Mouse (Mus musculus) liver, embryonic 11.5 days (tissue): ENCODE results near the gene Kcnq1. TPM values are rescaled to one million over a fixed set of nuclear protein-coding genes. Genes with fewer than 3 reads are reported as not detected.

Source experiments
- ATAC-seq: fragments of 200-750 bp; cut with Nextera tagmentation; replicated peaks from 2 replicates; pipeline ENCODE4 v1.8.0; 2017; ENCODE audit warnings: moderate number of reproducible peaks, mild to moderate bottlenecking, moderate TSS enrichment, moderate library complexity; ENCODE audit not compliant: low FRiP score
- DNase-seq: peaks from one replicate; pipeline ENCODE4 v3.0.0-alpha.2; 2017; ENCODE audit warnings: low spot score
- H3K27ac ChIP-seq: fragments of 300-500 bp; sonication (generic); 2 replicates; pipeline ENCODE4 v1.5.1; 2014; ENCODE audit warnings: mild to moderate bottlenecking, low read depth, low read length, control low read depth
- H3K27me3 ChIP-seq: fragments of 300-500 bp; sonication (generic); replicated peaks from 2 replicates; pipeline ENCODE4 v1.6.1; 2014; ENCODE audit warnings: low read length, mixed read lengths; ENCODE audit not compliant: control insufficient read depth, insufficient read depth
- H3K36me3 ChIP-seq: fragments of 300-500 bp; sonication (generic); 2 replicates; pipeline ENCODE4 v1.6.1; 2014; ENCODE audit warnings: mild to moderate bottlenecking, low read length, moderate library complexity, mixed read lengths; ENCODE audit not compliant: control insufficient read depth, insufficient read depth
- H3K4me1 ChIP-seq: fragments of 300-500 bp; sonication (generic); replicated peaks from 2 replicates; pipeline ENCODE4 v1.6.1; 2014; ENCODE audit warnings: low read length, mixed read lengths; ENCODE audit not compliant: control insufficient read depth, insufficient read depth
- H3K4me2 ChIP-seq: fragments of 300-500 bp; sonication (generic); 2 replicates; pipeline ENCODE4 v1.6.1; 2014; ENCODE audit warnings: mild to moderate bottlenecking, control low read depth, moderate library complexity
- H3K4me3 ChIP-seq: fragments of 300-500 bp; sonication (generic); 2 replicates; pipeline ENCODE4 v1.5.1; 2014; ENCODE audit warnings: low read depth, low read length, control low read depth
- H3K9ac ChIP-seq: fragments of 300-500 bp; sonication (generic); 2 replicates; pipeline ENCODE4 v1.6.1; 2014; ENCODE audit warnings: low read depth, low read length, control low read depth
- H3K9me3 ChIP-seq: fragments of 300-500 bp; sonication (generic); 2 replicates; pipeline ENCODE4 v1.6.1; 2016; ENCODE audit warnings: low read length, inconsistent platforms, mixed read lengths; ENCODE audit not compliant: control insufficient read depth
- WGBS: fragments of 180-500 bp; shearing (Covaris S2); extraction: QIAGEN DNeasy Blood & Tissue Kit; methylation state at CpG from one replicate; pipeline ENCODE4 v1.1.7; 2014; 5-methylcytosine and 5-hydroxymethylcytosine counted together
- polyA plus RNA-seq: library from polyadenylated mRNA; unstranded; fragments of >200 nt; fragmentation: Nextera tagmentation; extraction: Ambion mirVana; gene quantifications from 2 replicates; pipeline ENCODE4 v1.2.1, GENCODE M21; 2014

The Kcnq1 gene
- polyA plus RNA-seq, 1 experiment from 2014 or later, result 0.59 TPM

DNA sequence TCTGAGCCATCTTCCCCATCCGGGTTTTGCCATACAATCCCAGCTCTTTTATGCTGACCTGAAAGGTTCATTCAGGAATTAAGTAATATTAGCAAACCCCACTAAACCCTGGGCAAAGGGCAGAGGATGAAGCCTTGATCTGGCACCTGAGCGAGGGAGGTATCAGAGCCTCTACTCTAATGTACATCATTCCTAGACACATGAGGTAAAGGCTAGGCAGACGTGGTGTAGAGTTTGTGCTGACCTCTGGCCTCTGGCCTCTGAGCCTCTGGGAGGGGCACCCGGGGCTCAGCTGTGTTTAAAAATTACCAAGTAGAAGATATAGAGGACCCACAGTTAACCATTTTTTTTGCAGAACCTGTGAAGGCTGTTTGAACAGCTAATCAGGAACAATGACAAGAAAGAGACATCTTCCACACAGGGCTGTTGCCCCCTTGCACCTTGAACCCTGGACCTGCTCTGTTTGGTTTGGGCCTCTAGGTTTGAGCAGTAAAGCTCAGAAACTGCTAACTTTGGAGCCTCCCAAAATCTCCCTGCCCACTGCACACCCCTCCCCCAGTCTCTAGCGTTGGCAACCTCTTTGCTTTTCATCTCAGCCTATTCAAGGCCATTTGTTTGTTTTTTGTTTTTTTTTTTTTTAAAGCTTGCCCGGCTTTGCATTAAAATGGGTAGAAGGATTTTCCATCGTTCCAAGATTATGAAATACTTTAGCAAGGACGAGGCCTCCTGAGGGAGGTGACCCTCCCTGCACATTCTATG is 180.5 kb downstream of the Kcnq1 start:
- no peaks in the 10 kb centered on the region for H3K27me3 ChIP-seq
- H3K4me2 ChIP-seq, result no peak overlapping the region
- no peak overlapping the region for H3K4me3 ChIP-seq
- no peak for DNase-seq
- peaks cover 1% of the 10 kb centered on the region for H3K36me3 ChIP-seq
- no peak overlapping the region for H3K9ac ChIP-seq
- 59% methylated on average over 8 of the region's 8 CpGs for WGBS
- no peaks in the 10 kb centered on the region for H3K9me3 ChIP-seq
- ATAC-seq, result peak; percentile 50; the same call in 1 of the 2 replicates
- 0 out of 2 replicates have a peak overlapping the region, but pooled peaks have one; percentile 19 for H3K27ac ChIP-seq
- peaks cover 82% of the 10 kb centered on the region for H3K4me1 ChIP-seq

DNA sequence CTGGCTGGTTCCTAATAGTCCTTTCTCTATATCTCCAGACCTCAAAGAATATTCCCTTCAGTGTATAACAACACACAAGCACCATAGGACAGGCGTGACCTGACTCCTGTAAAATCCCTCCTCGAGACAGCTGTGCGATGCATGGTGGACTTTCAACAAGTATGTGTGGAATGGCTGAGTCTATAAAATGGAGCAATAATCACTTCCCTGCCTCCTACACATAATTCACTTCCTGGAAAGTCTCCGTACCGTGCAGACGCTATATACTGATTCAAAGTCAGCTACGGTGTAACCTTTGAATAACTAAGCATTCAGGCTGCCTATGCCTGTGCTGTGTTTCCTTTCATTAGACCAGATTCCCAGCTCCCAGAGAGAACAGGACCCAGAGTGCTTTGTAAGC is 182.0 kb downstream of the Kcnq1 start:
- Histone ChIP-seq H3K4me2 (no peak overlapping the region), H3K27ac (no peak overlapping the region), H3K9me3 (no peaks in the 10 kb centered on the region), H3K4me1 (peaks cover 75% of the 10 kb centered on the region), H3K9ac (no peak overlapping the region), H3K4me3 (no peak overlapping the region), H3K27me3 (no peaks in the 10 kb centered on the region), H3K36me3 (peaks cover 2% of the 10 kb centered on the region)
- 79% methylated on average over 7 of the region's 7 CpGs for WGBS
- DNase-seq (no peak), ATAC-seq (no peak)

- H3K27ac ChIP-seq, result 0 out of 2 replicates have a peak overlapping the region, but pooled peaks have one; percentile 21
- DNase-seq (no peak), ATAC-seq (no peak)
- H3K4me2 ChIP-seq, result peak overlapping the region; percentile 6; the same call in 1 of the 2 replicates
- H3K36me3 ChIP-seq, result peaks cover 2% of the 10 kb centered on the region
- H3K9me3 ChIP-seq, result no peaks in the 10 kb centered on the region
- H3K27me3 ChIP-seq, result no peaks in the 10 kb centered on the region
- H3K9ac ChIP-seq, result 0 out of 2 replicates have a peak overlapping the region, but pooled peaks have one; percentile 23
- peaks cover 69% of the 10 kb centered on the region for H3K4me1 ChIP-seq
- 70% methylated on average over 3 of the region's 3 CpGs for WGBS
- H3K4me3 ChIP-seq, result no peak overlapping the region
These were observed 183.1 kb downstream of the Kcnq1 start for GRCm38 (mm10) chr7:143289082-143289849.

DNA sequence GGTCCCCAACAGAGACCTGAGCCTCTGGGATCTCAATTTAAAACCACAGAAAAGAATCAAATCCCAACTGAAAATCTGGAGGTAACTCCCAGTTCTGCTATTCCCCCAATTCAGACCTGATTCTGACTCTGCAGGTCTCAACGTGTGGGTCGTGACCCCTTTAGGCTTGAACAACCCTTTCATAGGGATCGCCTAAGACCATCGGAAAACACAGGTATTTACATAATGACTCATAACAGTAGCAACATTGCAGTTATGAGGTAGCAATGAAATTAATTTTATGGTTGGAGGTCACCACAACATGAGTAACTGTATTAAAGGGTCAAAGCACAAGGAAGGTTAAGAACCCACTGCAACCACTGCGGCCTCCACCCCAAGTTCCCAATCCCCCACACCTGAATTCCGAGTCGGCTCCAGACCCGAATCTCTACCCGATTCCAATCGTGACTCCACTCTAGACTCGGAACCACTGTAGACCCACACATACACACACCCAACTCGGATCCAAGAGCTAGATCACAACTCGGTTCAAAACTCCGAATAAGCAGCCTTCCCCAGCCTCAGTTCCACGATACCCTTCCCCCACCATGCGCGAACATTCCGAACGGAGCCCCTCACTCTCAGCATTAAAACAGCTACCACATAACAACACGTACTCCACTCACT is 188.7 kb downstream of the Kcnq1 start:
- WGBS, result 44% methylated on average over 20 of the region's 20 CpGs
- H3K36me3 ChIP-seq, result peaks cover 2% of the 10 kb centered on the region
- H3K9ac ChIP-seq, result peak overlapping the region; percentile 81
- ATAC-seq (no peak), DNase-seq (no peak)
- peak overlapping the region; percentile 57 for H3K27ac ChIP-seq
- no peaks in the 10 kb centered on the region for H3K9me3 ChIP-seq
- peak overlapping the region; percentile 75 for H3K4me3 ChIP-seq
- H3K4me1 ChIP-seq, result peaks cover 20% of the 10 kb centered on the region
- H3K4me2 ChIP-seq, result peak overlapping the region; percentile 62
- H3K27me3 ChIP-seq, result no peaks in the 10 kb centered on the region

DNA sequence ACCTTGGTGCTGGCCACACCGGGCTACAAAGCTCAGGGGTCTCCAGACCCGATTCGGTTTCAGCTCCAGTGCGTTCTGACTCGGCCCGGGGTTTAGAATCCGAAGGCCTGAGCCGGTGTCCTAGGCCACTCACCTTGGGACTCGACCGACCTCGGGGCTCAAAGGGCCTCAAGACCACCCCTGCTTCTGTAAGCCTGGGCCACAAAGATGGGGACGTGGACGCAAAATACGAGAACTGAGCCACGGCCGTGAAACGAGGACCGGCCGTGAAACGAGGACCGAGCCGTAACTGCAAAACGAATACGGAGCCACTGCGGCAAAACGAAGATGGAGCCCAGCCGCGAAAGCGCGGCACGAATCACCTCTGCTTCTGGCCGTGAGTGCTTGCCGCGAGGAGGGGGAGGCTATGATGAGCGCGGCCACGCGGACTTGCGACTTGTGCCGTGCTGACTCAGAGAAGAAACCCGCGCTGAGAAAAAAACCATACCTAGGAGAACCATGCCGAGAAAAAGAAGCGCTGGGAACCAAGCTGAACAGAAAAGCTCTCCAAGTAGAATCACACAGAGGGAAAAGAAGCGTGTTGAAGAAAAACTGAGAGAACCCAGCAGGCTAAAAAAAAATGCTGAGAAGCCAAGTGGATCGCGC is 189.3 kb downstream of the Kcnq1 start:
- DNase-seq (peak; percentile 51), ATAC-seq (no peak)
- Histone ChIP-seq H3K4me3 (peak overlapping the region; percentile 75), H3K9ac (peak overlapping the region; percentile 81), H3K27ac (peak overlapping the region; percentile 57), H3K36me3 (peaks cover 2% of the 10 kb centered on the region), H3K4me1 (peaks cover 14% of the 10 kb centered on the region), H3K27me3 (no peaks in the 10 kb centered on the region), H3K9me3 (no peaks in the 10 kb centered on the region), H3K4me2 (peak overlapping the region; percentile 62)
- WGBS, result 48% methylated on average over 47 of the region's 47 CpGs

DNA sequence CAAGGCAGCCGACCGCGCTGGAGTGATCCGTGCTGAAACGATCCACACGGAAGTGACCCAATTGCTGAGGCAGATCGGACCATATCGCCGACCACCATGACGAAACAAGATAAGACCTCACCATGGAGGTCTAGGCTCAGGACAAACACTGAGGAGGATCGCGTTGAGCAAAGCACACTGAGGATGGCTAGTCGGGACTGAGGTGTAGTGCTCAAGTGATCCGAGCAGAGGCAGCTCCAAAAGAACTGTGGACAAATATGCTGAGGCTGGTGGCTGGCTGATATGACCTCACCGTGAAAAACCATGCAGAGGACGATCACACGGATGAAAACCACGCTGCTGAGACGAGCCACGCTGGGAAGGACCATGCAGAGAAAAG is 189.8 kb downstream of the Kcnq1 start:
- peak; percentile 54 for ATAC-seq
- Histone ChIP-seq H3K9ac (peak overlapping the region; percentile 81), H3K27ac (peak overlapping the region; percentile 57), H3K27me3 (no peaks in the 10 kb centered on the region), H3K36me3 (peaks cover 2% of the 10 kb centered on the region; the same call in 1 of the 2 replicates), H3K4me1 (peaks cover 10% of the 10 kb centered on the region), H3K9me3 (no peaks in the 10 kb centered on the region), H3K4me3 (peak overlapping the region; percentile 75), H3K4me2 (peak overlapping the region; percentile 62)
- 51% methylated on average over 20 of the region's 20 CpGs for WGBS
- DNase-seq, result no peak

DNA sequence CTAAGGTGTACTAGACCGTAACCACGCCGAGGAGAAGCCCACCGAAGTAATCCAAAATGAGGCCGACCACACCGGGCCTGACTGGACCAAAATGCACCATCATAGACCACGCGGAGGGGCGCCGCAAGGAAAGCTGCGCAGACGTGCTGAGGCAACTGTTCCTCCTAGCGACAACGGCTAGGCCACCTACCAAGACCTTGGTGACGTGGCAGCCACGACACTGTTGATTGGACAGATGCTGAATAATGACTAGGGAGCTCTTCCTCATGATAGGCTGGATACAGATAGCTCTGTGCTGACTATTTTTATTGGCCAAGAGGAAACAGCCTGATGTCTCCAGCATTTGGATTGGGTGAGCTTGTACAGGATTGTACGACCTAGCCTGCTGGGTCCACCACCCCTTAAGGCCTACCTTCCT is 190.2 kb downstream of the Kcnq1 start:
- Histone ChIP-seq H3K9me3 (no peaks in the 10 kb centered on the region), H3K9ac (peak overlapping the region; percentile 81), H3K27me3 (no peaks in the 10 kb centered on the region), H3K27ac (peak overlapping the region; percentile 57), H3K4me3 (peak overlapping the region; percentile 75), H3K36me3 (peaks cover 2% of the 10 kb centered on the region; the same call in 1 of the 2 replicates), H3K4me1 (peaks cover 6% of the 10 kb centered on the region), H3K4me2 (peak overlapping the region; percentile 62)
- DNase-seq (peak; percentile 76), ATAC-seq (peak; percentile 95)
- WGBS, result 49% methylated on average over 17 of the region's 17 CpGs

GRCm38 (mm10) chr7:143300037-143300436 is 193.9 kb downstream of the Kcnq1 start:
- no peaks in the 10 kb centered on the region; the same call in 1 of the 2 replicates for H3K27me3 ChIP-seq
- no peak overlapping the region for H3K9ac ChIP-seq
- no peak overlapping the region for H3K27ac ChIP-seq
- H3K36me3 ChIP-seq, result no peaks in the 10 kb centered on the region
- H3K4me1 ChIP-seq, result no peaks in the 10 kb centered on the region
- 63% methylated on average over 7 of the region's 7 CpGs for WGBS
- H3K4me2 ChIP-seq, result no peak overlapping the region
- DNase-seq (no peak), ATAC-seq (no peak)
- no peaks in the 10 kb centered on the region for H3K9me3 ChIP-seq
- H3K4me3 ChIP-seq, result no peak overlapping the region
